Mouse (Mus musculus) testis, adult 2 months (tissue): ENCODE results near the gene Slc17a3. TPM values are rescaled to one million over a fixed set of nuclear protein-coding genes. Genes with fewer than 3 reads are reported as not detected.

ENCODE experiments used
- H3K27ac ChIP-seq: fragments of 200-500 bp; 2 replicates; pipeline ENCODE4 v1.5.1; 2012; ENCODE audit warnings: low read depth, low read length; ENCODE audit not compliant: control insufficient read depth, insufficient read depth
- H3K27me3 ChIP-seq: fragments of 200-500 bp; 2 replicates; pipeline ENCODE4 v1.6.1; 2012; ENCODE audit warnings: mild to moderate bottlenecking, low read length, moderate library complexity; ENCODE audit not compliant: control insufficient read depth, insufficient read depth
- H3K36me3 ChIP-seq: fragments of 200-500 bp; 2 replicates; pipeline ENCODE4 v1.6.1; 2012; ENCODE audit warnings: mild to moderate bottlenecking, low read length; ENCODE audit not compliant: control insufficient read depth, insufficient read depth
- H3K4me1 ChIP-seq: fragments of 200-500 bp; 2 replicates; pipeline ENCODE4 v1.6.1; 2012; ENCODE audit warnings: low read length; ENCODE audit not compliant: control insufficient read depth, insufficient read depth
- H3K4me3 ChIP-seq: fragments of 200-500 bp; 2 replicates; pipeline ENCODE4 v1.5.1; 2012; ENCODE audit warnings: low read depth, mild to moderate bottlenecking, low read length, moderate library complexity, mixed read lengths; ENCODE audit not compliant: control insufficient read depth
- CTCF ChIP-seq: fragments of 200-500 bp; IDR thresholded peaks from 2 replicates; pipeline ENCODE4 v1.5.1; 2012; ENCODE audit warnings: low read depth, mild to moderate bottlenecking, inconsistent platforms, low read length, moderate library complexity; ENCODE audit not compliant: control insufficient read depth, insufficient read depth, insufficient replicate concordance
- POLR2A ChIP-seq: fragments of 200-500 bp; IDR thresholded peaks from 2 replicates; pipeline ENCODE4 v1.6.1; 2012; ENCODE audit warnings: low read depth, mild to moderate bottlenecking, inconsistent platforms, low read length, moderate library complexity; ENCODE audit not compliant: control insufficient read depth
- polyA plus RNA-seq: library from polyadenylated mRNA; depleted of rRNA; stranded (reverse); fragments of >200 nt; gene quantifications from 2 replicates; pipeline ENCODE4 v1.2.3, GENCODE M21; 2012

Gene Slc17a3
- polyA plus RNA-seq, 1 experiment, result 0.21 TPM

DNA sequence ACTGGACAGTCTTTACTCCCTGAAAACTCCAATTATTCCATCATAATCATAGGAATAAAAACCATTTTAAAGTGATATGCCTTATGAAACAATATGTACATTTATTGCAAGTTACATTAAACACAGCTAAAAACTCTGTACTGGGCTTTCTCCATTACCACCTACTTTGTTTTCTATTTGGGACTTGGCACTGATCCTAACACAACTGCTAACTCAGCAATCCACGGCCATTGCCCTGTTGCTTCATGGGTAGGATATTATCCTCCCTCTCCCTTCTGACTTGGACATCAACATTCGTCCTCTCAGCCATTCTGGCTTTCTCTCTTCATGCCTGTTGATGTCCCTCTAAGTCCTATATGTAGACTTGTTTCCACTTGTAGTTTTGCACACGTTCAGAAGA, 12.6 kb upstream of the Slc17a3 start:
- Histone ChIP-seq H3K36me3 (no peaks in the 10 kb centered on the region), H3K4me1 (no peaks in the 10 kb centered on the region), H3K27ac (no peak overlapping the region), H3K27me3 (no peaks in the 10 kb centered on the region), H3K4me3 (no peak overlapping the region)
- TF ChIP-seq POLR2A (no peak), CTCF (no peak)

DNA sequence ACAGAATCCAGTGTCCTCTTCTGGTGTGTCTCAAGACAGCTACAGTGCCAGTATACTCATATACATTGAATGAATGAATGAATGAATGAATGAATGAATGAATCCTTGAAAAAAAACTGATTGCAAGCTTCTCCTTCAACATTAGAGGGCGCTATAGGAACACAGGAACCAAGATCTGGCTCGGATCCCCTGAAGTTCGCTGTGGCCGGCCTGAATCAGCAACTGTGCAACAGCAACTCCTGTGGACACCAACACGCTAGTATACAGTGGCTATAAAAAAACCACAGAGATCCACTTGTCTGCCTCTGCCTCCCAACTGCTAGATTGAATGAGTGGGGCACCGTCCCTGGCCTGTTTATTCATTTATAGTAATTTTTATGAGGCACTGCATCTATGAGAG, 6.2 kb upstream of the Slc17a3 start:
- peak; percentile 42; the same call in 1 of the 2 replicates for TF ChIP-seq CTCF
- TF ChIP-seq POLR2A, result no peak
- no peaks in the 10 kb centered on the region for H3K4me1 ChIP-seq

DNA sequence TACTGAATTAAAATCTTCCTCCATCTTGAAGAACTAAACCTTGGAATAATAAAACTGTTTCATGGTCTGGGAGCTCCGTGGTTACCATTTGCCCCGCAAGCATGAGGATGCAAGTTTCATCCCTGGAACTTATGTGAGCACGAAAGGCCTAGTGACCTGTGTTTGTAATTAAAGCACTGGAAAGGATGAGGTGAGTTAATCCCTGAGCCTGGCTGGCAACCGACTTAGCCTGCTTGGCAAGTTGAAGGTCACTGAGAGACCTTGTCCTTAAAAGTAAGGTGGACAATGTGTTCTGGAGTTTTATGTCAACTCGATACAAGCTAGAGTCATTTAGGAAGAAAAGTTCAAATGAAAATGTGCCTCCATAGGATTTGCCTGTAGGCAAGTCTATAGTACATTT, 4.4 kb upstream of the Slc17a3 start:
- Histone ChIP-seq H3K4me3 (no peak overlapping the region), H3K27ac (no peak overlapping the region), H3K36me3 (no peaks in the 10 kb centered on the region), H3K27me3 (no peaks in the 10 kb centered on the region), H3K4me1 (no peaks in the 10 kb centered on the region)
- TF ChIP-seq CTCF (no peak), POLR2A (no peak)

More for the DNA sequence above, 6.2 kb upstream of the Slc17a3 start:
- Histone ChIP-seq H3K36me3 (no peaks in the 10 kb centered on the region), H3K27ac (no peak overlapping the region), H3K4me3 (no peak overlapping the region), H3K27me3 (no peaks in the 10 kb centered on the region)

DNA sequence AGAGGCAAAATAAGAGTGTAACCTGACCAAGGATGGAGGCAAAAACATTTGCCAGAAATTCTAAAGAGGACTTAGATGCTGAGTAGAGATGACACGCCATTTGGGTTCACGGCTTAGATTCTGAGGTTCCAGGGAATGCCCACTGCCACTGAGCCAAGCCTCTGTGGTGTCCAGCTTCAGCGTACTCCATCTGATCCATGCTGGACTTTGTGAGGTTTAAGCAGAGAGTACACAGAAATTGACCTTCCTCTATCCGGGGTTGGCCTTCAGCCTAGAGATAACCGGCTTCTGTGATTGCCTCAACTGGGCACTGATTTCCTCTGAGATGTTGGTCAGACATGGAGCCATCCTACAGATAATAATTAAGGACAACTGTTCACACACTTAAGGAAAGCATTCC, 2.6 kb upstream of the Slc17a3 start:
- H3K27ac ChIP-seq, result no peak overlapping the region
- H3K4me1 ChIP-seq, result no peaks in the 10 kb centered on the region
- no peaks in the 10 kb centered on the region for H3K36me3 ChIP-seq
- H3K4me3 ChIP-seq, result no peak overlapping the region
- TF ChIP-seq CTCF (no peak), POLR2A (no peak)
- no peaks in the 10 kb centered on the region for H3K27me3 ChIP-seq

DNA sequence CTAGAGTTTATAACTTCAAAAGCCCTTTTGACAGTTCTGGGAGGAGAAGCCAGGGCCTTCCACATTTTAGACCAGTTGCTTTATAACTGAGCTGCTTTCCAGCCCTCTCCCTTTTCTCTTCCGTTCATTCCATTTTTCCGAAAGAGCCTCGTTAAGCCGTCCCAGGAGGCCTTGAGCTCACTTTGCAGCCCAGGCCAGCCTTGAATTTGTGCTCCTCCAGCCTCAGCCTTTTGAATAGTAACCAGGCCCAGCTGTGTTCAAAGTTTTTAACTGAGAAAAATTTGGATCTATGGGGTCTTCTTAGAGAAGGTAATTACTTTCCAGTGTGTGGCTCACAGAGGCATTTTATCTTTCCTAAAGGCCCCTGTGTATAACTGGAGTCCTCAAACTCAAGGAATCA, 6.6 kb downstream of the Slc17a3 start:
- Histone ChIP-seq H3K27me3 (no peaks in the 10 kb centered on the region), H3K36me3 (no peaks in the 10 kb centered on the region), H3K4me1 (no peaks in the 10 kb centered on the region), H3K4me3 (no peak overlapping the region), H3K27ac (no peak overlapping the region)
- TF ChIP-seq CTCF, result no peak
- no peak for TF ChIP-seq POLR2A

DNA sequence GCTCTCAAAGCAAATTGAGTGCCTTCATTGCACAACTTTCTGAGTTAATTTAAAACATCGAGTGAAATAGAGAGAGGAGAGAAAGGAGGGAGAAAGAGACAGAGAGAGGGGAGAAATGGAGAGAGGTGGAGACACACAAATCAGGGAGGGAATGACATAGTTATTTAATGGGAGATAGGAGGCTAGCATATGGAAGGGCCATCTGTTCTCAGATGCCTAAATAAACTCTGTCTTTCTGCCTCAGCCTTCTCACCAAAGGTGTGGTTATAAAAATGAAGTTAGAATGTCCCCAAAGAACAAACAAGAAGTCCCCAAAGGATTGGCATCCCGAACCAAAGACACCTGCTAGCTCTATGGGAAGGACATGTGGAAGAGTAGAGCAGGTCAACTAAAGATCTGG, 10.1 kb downstream of the Slc17a3 start:
- Histone ChIP-seq H3K4me1 (no peaks in the 10 kb centered on the region), H3K36me3 (no peaks in the 10 kb centered on the region), H3K4me3 (no peak overlapping the region), H3K27me3 (no peaks in the 10 kb centered on the region), H3K27ac (no peak overlapping the region)
- no peak for TF ChIP-seq POLR2A
- no peak for TF ChIP-seq CTCF

DNA sequence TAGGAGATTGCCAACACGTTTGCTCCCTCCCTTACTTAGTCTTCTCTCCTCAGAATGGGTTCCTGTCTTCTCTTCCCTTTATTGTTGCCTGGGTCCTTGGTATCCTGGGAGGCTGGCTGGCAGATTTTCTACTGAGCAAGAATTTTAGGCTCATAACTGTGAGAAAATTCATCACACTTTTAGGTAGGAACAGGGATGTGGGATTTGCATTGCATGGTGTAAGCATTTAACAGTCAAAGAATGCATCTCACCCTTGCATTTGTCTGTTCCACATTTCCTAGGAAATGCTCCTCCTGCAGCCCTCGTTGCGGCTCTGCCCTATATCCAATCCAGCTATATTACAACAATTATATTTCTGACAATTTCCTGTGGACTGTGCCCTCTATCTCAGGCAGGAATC, 17.2 kb downstream of the Slc17a3 start:
- H3K4me3 ChIP-seq, result no peak overlapping the region
- TF ChIP-seq CTCF (no peak), POLR2A (no peak)
- H3K27ac ChIP-seq, result no peak overlapping the region
- H3K36me3 ChIP-seq, result no peaks in the 10 kb centered on the region
- no peaks in the 10 kb centered on the region for H3K27me3 ChIP-seq
- H3K4me1 ChIP-seq, result no peaks in the 10 kb centered on the region

DNA sequence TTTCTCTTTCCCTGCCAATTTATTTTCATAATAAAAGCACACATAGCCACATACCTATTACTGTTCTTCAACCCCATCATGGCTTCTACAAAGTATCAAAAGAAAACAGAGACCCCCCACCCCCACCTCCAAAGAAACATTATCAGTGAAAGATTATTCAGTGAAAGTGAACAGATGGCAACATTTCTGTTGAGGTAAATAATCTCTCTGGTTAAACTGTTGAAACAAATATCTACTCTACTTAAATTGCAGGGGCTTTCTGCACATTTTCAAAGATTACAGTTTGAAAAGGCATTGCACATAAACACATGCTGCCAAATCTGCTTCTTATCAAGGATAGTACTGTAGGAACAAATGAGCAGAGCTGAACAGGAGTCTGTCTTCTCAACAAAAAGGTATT, 22.6 kb downstream of the Slc17a3 start:
- no peak overlapping the region for H3K27ac ChIP-seq
- no peak overlapping the region for H3K4me3 ChIP-seq
- no peaks in the 10 kb centered on the region for H3K36me3 ChIP-seq
- peaks cover 5% of the 10 kb centered on the region for H3K4me1 ChIP-seq
- H3K27me3 ChIP-seq, result no peaks in the 10 kb centered on the region
- TF ChIP-seq POLR2A (no peak), CTCF (no peak)
